Mouse (Mus musculus): Measurements from ENCODE around the gene Cilp. TPM values are rescaled to one million over a fixed set of nuclear protein-coding genes. Genes with fewer than 3 reads are reported as not detected.
A peak's percentile ranks its signal among the peaks of the same experiment; 100 is the strongest.
"Not testable (repeated sequence)": the region's sequence is repeated elsewhere in the genome, so short reads cannot be mapped to it uniquely, and the experiment has no call there.

Gene Cilp
- polyA plus RNA-seq, 1 experiment from 2014 or later: 0.24 TPM

GRCm38 (mm10) chr9:65281536-65282151 is 16.7 kb downstream of the Cilp start:
- H3K4me1 ChIP-seq (replicated peaks): no peaks in the 10 kb centered on the region
- ATAC-seq: no peak
- H3K9me3 ChIP-seq: no peaks in the 10 kb centered on the region
- 66% methylated on average over 5 of the region's 5 CpGs for WGBS
- no peak overlapping the region for H3K9ac ChIP-seq (replicated peaks)
- H3K4me3 ChIP-seq (replicated peaks): no peak overlapping the region
- H3K27me3 ChIP-seq: no peaks in the 10 kb centered on the region
- H3K4me2 ChIP-seq (replicated peaks): no peak overlapping the region
- H3K27ac ChIP-seq: no peak overlapping the region
- H3K36me3 ChIP-seq: no peaks in the 10 kb centered on the region

- 2% methylated on average over 3 of the region's 3 CpGs for WGBS
These were observed 18.3 kb downstream of the Cilp start for GRCm38 (mm10) chr9:65283301-65283700.

GRCm38 (mm10) chr9:65288252-65288651 is 23.3 kb downstream of the Cilp start:
- H3K9ac ChIP-seq (replicated peaks); H3K36me3 ChIP-seq; H3K4me2 ChIP-seq (replicated peaks); H3K4me3 ChIP-seq (replicated peaks); H3K27ac ChIP-seq; H3K9me3 ChIP-seq; H3K27me3 ChIP-seq; H3K4me1 ChIP-seq (replicated peaks); ATAC-seq: not testable (repeated sequence)
- 91% methylated on average over 5 of the region's 5 CpGs for WGBS

More at GRCm38 (mm10) chr9:65283301-65283700, 18.3 kb downstream of the Cilp start:
- H3K27me3 ChIP-seq: no peaks in the 10 kb centered on the region
- H3K9ac ChIP-seq (replicated peaks): no peak overlapping the region
- H3K27ac ChIP-seq: no peak overlapping the region
- peak; percentile 68; the same call in 1 of the 2 replicates for ATAC-seq
- no peak overlapping the region for H3K4me3 ChIP-seq (replicated peaks)
- no peaks in the 10 kb centered on the region for H3K4me1 ChIP-seq (replicated peaks)
- no peak overlapping the region for H3K4me2 ChIP-seq (replicated peaks)
- H3K9me3 ChIP-seq: no peaks in the 10 kb centered on the region
- H3K36me3 ChIP-seq: no peaks in the 10 kb centered on the region

GRCm38 (mm10) chr9:65289988-65290387 is 25.0 kb downstream of the Cilp start:
- WGBS: 94% methylated on average over 4 of the region's 4 CpGs
- no peak for ATAC-seq
- H3K9me3 ChIP-seq: no peaks in the 10 kb centered on the region
- H3K4me2 ChIP-seq (replicated peaks): no peak overlapping the region
- H3K27me3 ChIP-seq: no peaks in the 10 kb centered on the region
- no peak overlapping the region for H3K4me3 ChIP-seq (replicated peaks)
- no peak overlapping the region for H3K27ac ChIP-seq
- H3K4me1 ChIP-seq (replicated peaks): peaks cover 12% of the 10 kb centered on the region
- H3K36me3 ChIP-seq: no peaks in the 10 kb centered on the region
- H3K9ac ChIP-seq (replicated peaks): no peak overlapping the region

GRCm38 (mm10) chr9:65292421-65292820 is 27.4 kb downstream of the Cilp start:
- H3K4me3 ChIP-seq (replicated peaks): no peak overlapping the region

GRCm38 (mm10) chr9:65293119-65293518 is 28.1 kb downstream of the Cilp start:
- no peak overlapping the region for H3K27ac ChIP-seq
- H3K4me3 ChIP-seq (replicated peaks): peak overlapping the region; percentile 97
- 44% methylated on average over 5 of the region's 5 CpGs for WGBS
- peak overlapping the region; percentile 77 for H3K4me2 ChIP-seq (replicated peaks)
- H3K4me1 ChIP-seq (replicated peaks): peaks cover 26% of the 10 kb centered on the region
- H3K36me3 ChIP-seq: 0 out of 2 replicates have a peak, but pooled peaks cover 7% of the 10 kb centered on the region
- H3K27me3 ChIP-seq: no peaks in the 10 kb centered on the region
- H3K9me3 ChIP-seq: no peaks in the 10 kb centered on the region
- no peak for ATAC-seq
- H3K9ac ChIP-seq (replicated peaks): peak overlapping the region; percentile 73

More at GRCm38 (mm10) chr9:65292421-65292820, 27.4 kb downstream of the Cilp start:
- H3K9ac ChIP-seq (replicated peaks): no peak overlapping the region
- no peak overlapping the region for H3K27ac ChIP-seq
- no peak for ATAC-seq
- no peak overlapping the region for H3K4me2 ChIP-seq (replicated peaks)
- no peaks in the 10 kb centered on the region for H3K27me3 ChIP-seq
- H3K9me3 ChIP-seq: no peaks in the 10 kb centered on the region
- peaks cover 26% of the 10 kb centered on the region for H3K4me1 ChIP-seq (replicated peaks)
- WGBS: 94% methylated on average over 3 of the region's 3 CpGs
- H3K36me3 ChIP-seq: 0 out of 2 replicates have a peak, but pooled peaks cover 1% of the 10 kb centered on the region

- Histone ChIP-seq H3K27ac (peak overlapping the region; percentile 83; the same call in 1 of the 2 replicates), H3K4me1 (replicated peaks) (peaks cover 26% of the 10 kb centered on the region), H3K4me3 (replicated peaks) (peak overlapping the region; percentile 97), H3K4me2 (replicated peaks) (peak overlapping the region; percentile 77), H3K27me3 (no peaks in the 10 kb centered on the region), H3K36me3 (0 out of 2 replicates have a peak, but pooled peaks cover 7% of the 10 kb centered on the region), H3K9me3 (no peaks in the 10 kb centered on the region), H3K9ac (replicated peaks) (peak overlapping the region; percentile 73)
- WGBS: under 1% methylated on average over 9 of the region's 9 CpGs
- ATAC-seq: peak; percentile 37
These were observed 28.6 kb downstream of the Cilp start for GRCm38 (mm10) chr9:65293580-65293972.

GRCm38 (mm10) chr9:65293973-65294715 is 29.2 kb downstream of the Cilp start, which contains the start of gene Clpx:
Clpx (plus strand) TSS chr9:65294260.
- WGBS: under 1% methylated on average over 71 of the region's 71 CpGs
- H3K9me3 ChIP-seq: no peaks in the 10 kb centered on the region
- no peaks in the 10 kb centered on the region for H3K27me3 ChIP-seq
- H3K4me2 ChIP-seq (replicated peaks): peak within 1 kb of the TSS; percentile 93
- peak; percentile 98 for ATAC-seq
- peak within 1 kb of the TSS; percentile 83 for H3K27ac ChIP-seq
- 0 out of 2 replicates have a peak, but pooled peaks cover 7% of the 10 kb centered on the region for H3K36me3 ChIP-seq
- H3K9ac ChIP-seq (replicated peaks): peak within 1 kb of the TSS; percentile 93
- peaks cover 26% of the 10 kb centered on the region for H3K4me1 ChIP-seq (replicated peaks)
- peak within 1 kb of the TSS; percentile 97 for H3K4me3 ChIP-seq (replicated peaks)

GRCm38 (mm10) chr9:65294716-65295378 is 29.9 kb downstream of the Cilp start:
- ATAC-seq: no peak
- H3K27ac ChIP-seq: peak overlapping the region; percentile 83
- H3K9ac ChIP-seq (replicated peaks): peak overlapping the region; percentile 93
- WGBS: 5% methylated on average over 28 of the region's 28 CpGs
- H3K9me3 ChIP-seq: no peaks in the 10 kb centered on the region
- H3K4me1 ChIP-seq (replicated peaks): peaks cover 26% of the 10 kb centered on the region
- H3K4me3 ChIP-seq (replicated peaks): peak overlapping the region; percentile 97
- peak overlapping the region; percentile 93 for H3K4me2 ChIP-seq (replicated peaks)
- no peaks in the 10 kb centered on the region for H3K27me3 ChIP-seq
- 0 out of 2 replicates have a peak, but pooled peaks cover 10% of the 10 kb centered on the region for H3K36me3 ChIP-seq

- H3K27me3 ChIP-seq: no peaks in the 10 kb centered on the region
- no peak overlapping the region for H3K27ac ChIP-seq
- ATAC-seq: no peak
- no peaks in the 10 kb centered on the region for H3K9me3 ChIP-seq
- H3K36me3 ChIP-seq: peaks cover 27% of the 10 kb centered on the region
- H3K9ac ChIP-seq (replicated peaks): no peak overlapping the region
- H3K4me3 ChIP-seq (replicated peaks): no peak overlapping the region
- peaks cover 26% of the 10 kb centered on the region for H3K4me1 ChIP-seq (replicated peaks)
- no peak overlapping the region for H3K4me2 ChIP-seq (replicated peaks)
- WGBS: 95% methylated on average over 2 of the region's 2 CpGs
These were observed 32.1 kb downstream of the Cilp start for GRCm38 (mm10) chr9:65297056-65297455.

- Histone ChIP-seq H3K9me3 (no peaks in the 10 kb centered on the region), H3K9ac (replicated peaks) (no peak overlapping the region), H3K36me3 (peaks cover 44% of the 10 kb centered on the region), H3K4me3 (replicated peaks) (no peak overlapping the region), H3K4me2 (replicated peaks) (no peak overlapping the region), H3K4me1 (replicated peaks) (peaks cover 18% of the 10 kb centered on the region), H3K27me3 (no peaks in the 10 kb centered on the region), H3K27ac (no peak overlapping the region)
- ATAC-seq: no peak
- 88% methylated on average over 3 of the region's 3 CpGs for WGBS
These were observed 33.8 kb downstream of the Cilp start for GRCm38 (mm10) chr9:65298761-65299160.

GRCm38 (mm10) chr9:65299650-65300049 is 34.7 kb downstream of the Cilp start:
- peaks cover 50% of the 10 kb centered on the region for H3K36me3 ChIP-seq
- WGBS: 96% methylated on average over 7 of the region's 7 CpGs
- no peak overlapping the region for H3K4me2 ChIP-seq (replicated peaks)

More at GRCm38 (mm10) chr9:65299650-65300049, 34.7 kb downstream of the Cilp start:
- Histone ChIP-seq H3K27ac (no peak overlapping the region), H3K9me3 (no peaks in the 10 kb centered on the region), H3K4me1 (replicated peaks) (peaks cover 17% of the 10 kb centered on the region), H3K27me3 (no peaks in the 10 kb centered on the region), H3K9ac (replicated peaks) (no peak overlapping the region), H3K4me3 (replicated peaks) (no peak overlapping the region)
- ATAC-seq: no peak

Measured in midbrain, embryonic 13.5 days (tissue).